Mouse (Mus musculus) neural tube, embryonic 11.5 days (tissue): ENCODE results near the gene Depdc5. TPM values are rescaled to one million over a fixed set of nuclear protein-coding genes. Genes with fewer than 3 reads are reported as not detected.
A peak's percentile ranks its signal among the peaks of the same experiment; 100 is the strongest.
"Not testable (repeated sequence)": the region's sequence is repeated elsewhere in the genome, so short reads cannot be mapped to it uniquely, and the experiment has no call there.

Source experiments
- ATAC-seq: fragments of 200-750 bp; cut with Nextera tagmentation; 2 replicates; pipeline ENCODE4 v1.8.0; 2017; ENCODE audit warnings: moderate number of reproducible peaks, mild to moderate bottlenecking, moderate TSS enrichment, moderate library complexity; ENCODE audit not compliant: insufficient read depth, low FRiP score, low TSS enrichment
- DNase-seq: peaks from one replicate; pipeline ENCODE4 v3.0.0-alpha.2; 2015; ENCODE audit warnings: low spot score
- H3K27ac ChIP-seq: fragments of 300-500 bp; sonication (generic); 2 replicates; pipeline ENCODE4 v1.5.1; 2014; ENCODE audit warnings: low read depth, mild to moderate bottlenecking, low read length
- H3K27me3 ChIP-seq: fragments of 300-500 bp; sonication (generic); 2 replicates; pipeline ENCODE4 v1.6.1; 2014; ENCODE audit warnings: mild to moderate bottlenecking, low read length, mixed read lengths; ENCODE audit not compliant: control insufficient read depth, insufficient read depth
- H3K36me3 ChIP-seq: fragments of 300-500 bp; sonication (generic); 2 replicates; pipeline ENCODE4 v1.6.1; 2014; ENCODE audit warnings: mild to moderate bottlenecking, low read length, moderate library complexity, mixed read lengths; ENCODE audit not compliant: control insufficient read depth, insufficient read depth
- H3K4me1 ChIP-seq: fragments of 300-500 bp; sonication (generic); 2 replicates; pipeline ENCODE4 v1.6.1; 2014; ENCODE audit warnings: low read length, mixed read lengths; ENCODE audit not compliant: control insufficient read depth, insufficient read depth
- H3K4me2 ChIP-seq: fragments of 300-500 bp; sonication (generic); 2 replicates; pipeline ENCODE4 v1.6.1; 2014; ENCODE audit warnings: low read depth, mild to moderate bottlenecking, moderate library complexity
- H3K4me3 ChIP-seq: fragments of 300-500 bp; sonication (generic); 2 replicates; pipeline ENCODE4 v1.5.1; 2014; ENCODE audit warnings: low read depth, low read length
- H3K9ac ChIP-seq: fragments of 300-500 bp; sonication (generic); 2 replicates; pipeline ENCODE4 v1.6.1; 2014; ENCODE audit warnings: mild to moderate bottlenecking, low read length
- H3K9me3 ChIP-seq: fragments of 300-500 bp; sonication (generic); 2 replicates; pipeline ENCODE4 v1.6.1; 2016; ENCODE audit warnings: low read length; ENCODE audit not compliant: control insufficient read depth
- WGBS: fragments of 180-500 bp; shearing (Covaris S2); extraction: QIAGEN DNeasy Blood & Tissue Kit; methylation state at CpG from one replicate; pipeline ENCODE4 v1.1.7; 2014; 5-methylcytosine and 5-hydroxymethylcytosine counted together
- polyA plus RNA-seq: library from polyadenylated mRNA; unstranded; fragments of >200 nt; fragmentation: Nextera tagmentation; extraction: Ambion mirVana; gene quantifications from 2 replicates; pipeline ENCODE4 v1.2.1, GENCODE M21; 2014

Gene Depdc5
- polyA plus RNA-seq, 1 experiment from 2014 or later: 39.7 TPM

DNA sequence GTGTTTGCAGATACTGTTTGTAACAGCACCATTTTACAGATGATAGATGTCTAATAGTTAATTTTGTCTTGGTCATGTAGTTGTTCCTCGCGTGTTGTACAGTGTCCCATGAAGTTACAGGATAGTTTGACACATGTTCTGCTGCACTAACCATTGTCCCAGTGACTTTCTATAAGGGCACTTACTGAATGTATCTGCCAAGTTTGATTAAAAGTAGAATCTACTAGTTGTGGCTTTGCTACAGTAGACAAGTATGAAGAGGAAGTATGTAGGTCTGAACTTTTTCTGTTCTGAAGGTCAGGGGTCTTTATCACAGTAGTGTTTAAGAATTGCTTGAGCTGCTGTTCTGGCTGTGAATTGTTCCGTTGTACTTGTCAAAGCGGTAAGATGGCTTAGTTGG, 159.8 kb downstream of the Depdc5 start:
- H3K36me3 ChIP-seq: no peaks in the 10 kb centered on the region
- 92% methylated on average over 4 of the region's 4 CpGs for WGBS
- DNase-seq (no peak), ATAC-seq (no peak)
- H3K4me1 ChIP-seq: peaks cover 7% of the 10 kb centered on the region
- no peak overlapping the region for H3K4me3 ChIP-seq
- H3K27ac ChIP-seq: no peak overlapping the region
- no peak overlapping the region for H3K4me2 ChIP-seq
- no peaks in the 10 kb centered on the region for H3K9me3 ChIP-seq
- no peaks in the 10 kb centered on the region for H3K27me3 ChIP-seq
- no peak overlapping the region for H3K9ac ChIP-seq

DNA sequence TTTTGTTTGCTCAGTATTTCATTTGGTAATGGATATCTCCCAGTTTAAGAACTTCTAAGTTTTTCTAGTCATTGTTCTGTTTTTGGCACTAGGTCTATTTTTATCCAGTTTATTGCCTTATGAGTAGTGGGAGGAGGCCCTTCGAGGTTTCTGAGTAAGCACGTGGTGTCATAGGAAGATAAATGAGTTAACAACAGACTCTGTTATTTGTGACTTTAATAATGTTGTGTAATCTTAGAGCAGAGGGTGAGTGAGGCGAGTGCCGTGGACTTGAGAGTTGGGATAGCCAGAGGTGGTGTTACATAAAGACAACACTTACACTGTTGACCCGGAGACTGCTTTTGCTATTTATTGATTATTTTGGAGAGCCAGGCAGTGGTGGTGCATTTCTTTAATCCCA, 161.0 kb downstream of the Depdc5 start:
- no peaks in the 10 kb centered on the region for H3K9me3 ChIP-seq
- DNase-seq (no peak), ATAC-seq (no peak)
- H3K4me1 ChIP-seq: peaks cover 7% of the 10 kb centered on the region
- no peaks in the 10 kb centered on the region for H3K36me3 ChIP-seq
- no peak overlapping the region for H3K4me2 ChIP-seq
- H3K9ac ChIP-seq: no peak overlapping the region
- H3K27me3 ChIP-seq: no peaks in the 10 kb centered on the region
- no peak overlapping the region for H3K27ac ChIP-seq
- 83% methylated on average over 5 of the region's 5 CpGs for WGBS
- H3K4me3 ChIP-seq: no peak overlapping the region

DNA sequence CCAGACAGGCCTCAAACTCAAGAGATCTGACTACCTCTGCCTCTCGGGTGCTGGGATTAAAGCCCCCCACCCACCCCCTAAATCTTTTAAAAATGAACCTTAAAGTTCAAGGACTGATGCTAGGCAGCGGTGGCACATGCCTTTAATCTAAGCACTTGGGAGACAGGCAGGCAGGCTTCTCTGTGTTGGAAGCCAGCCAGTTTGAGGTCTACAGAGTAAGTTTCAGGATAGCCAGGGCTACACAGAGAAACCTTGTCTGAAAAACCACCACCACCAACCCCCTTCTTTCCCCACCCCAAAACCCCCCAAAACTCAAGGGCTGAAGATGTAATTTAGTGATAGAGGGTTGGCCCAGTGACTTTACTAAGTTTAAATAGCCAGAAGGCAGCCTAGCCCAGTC, 165.2 kb downstream of the Depdc5 start:
- Histone ChIP-seq H3K27me3 (no peaks in the 10 kb centered on the region), H3K36me3 (no peaks in the 10 kb centered on the region), H3K9ac (no peak overlapping the region), H3K4me1 (peaks cover 7% of the 10 kb centered on the region; the same call in 1 of the 2 replicates), H3K27ac (no peak overlapping the region), H3K4me3 (no peak overlapping the region), H3K4me2 (no peak overlapping the region), H3K9me3 (no peaks in the 10 kb centered on the region)
- DNase-seq: no peak
- no peak for ATAC-seq
- 90% methylated on average over 2 of the region's 2 CpGs for WGBS

DNA sequence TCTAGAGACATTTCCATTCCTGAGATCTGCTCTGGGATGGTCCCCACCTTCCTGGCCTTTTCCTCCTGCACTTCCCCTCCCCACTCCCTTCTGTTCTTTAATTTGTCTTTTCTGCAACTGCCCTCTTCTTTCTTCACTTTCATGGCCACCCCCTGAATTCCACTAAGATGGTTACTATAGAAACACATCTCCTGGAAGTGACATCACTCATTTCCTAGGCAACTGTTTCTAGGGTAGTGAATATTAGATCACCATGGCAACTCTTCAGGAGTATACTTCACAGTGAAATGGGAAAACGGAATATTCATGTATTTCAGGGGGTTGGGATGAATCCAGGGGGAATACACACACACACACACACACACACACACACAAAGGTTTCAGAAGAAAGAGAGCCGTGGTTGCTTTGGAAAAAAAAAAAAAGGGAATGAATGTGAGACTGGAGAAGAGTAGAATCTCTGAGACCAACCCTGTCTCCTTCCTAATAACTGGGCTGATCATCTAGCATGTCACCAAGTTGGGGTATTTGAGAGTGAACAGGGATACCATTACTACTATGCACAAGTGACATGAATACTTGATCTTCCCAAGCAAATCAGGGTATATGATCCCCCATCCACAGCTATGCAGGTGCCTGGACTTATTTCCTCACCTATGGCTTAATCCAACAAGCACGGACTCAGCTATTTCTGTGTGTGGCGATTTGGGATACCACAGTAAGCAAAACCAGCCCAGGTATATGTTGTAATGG, 167.1 kb downstream of the Depdc5 start:
- peak; percentile 41 for DNase-seq
- no peak overlapping the region for H3K27ac ChIP-seq
- no peak for ATAC-seq

DNA sequence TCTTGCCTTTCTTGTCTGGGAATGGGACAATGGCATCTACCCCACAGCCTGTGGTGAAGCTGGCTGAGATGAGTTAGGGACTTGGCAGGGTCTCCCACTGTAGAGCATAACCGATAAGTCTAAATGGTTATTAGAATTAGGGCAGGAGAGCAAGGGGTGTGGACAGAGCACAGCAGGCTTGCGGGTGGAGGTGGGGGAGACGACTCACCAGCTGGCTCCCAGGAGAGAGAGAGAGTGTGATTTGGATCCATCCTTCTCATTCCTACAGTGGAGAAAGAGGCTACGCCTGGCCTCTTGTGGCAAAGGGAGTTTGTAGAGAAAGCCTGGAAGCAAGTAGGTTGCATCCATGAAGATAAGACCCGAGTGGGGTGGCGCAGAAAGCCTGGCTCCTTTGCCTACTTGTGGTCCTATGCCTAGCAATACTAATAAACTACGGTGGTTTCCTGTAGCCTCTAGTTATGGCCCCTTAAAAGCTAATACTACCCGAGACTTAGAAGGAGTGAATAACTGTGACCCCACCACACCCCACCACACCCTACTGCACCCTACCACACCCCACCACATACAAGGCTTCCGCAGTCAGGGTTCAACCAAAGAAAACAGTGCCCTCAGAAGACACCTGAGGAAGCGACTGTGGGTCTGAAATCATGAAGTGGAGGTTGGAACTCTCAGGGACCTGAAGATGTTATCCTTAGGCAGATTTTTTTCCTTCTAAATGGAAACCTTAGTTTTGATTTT, 168.7 kb downstream of the Depdc5 start:
- H3K9ac ChIP-seq: no peak overlapping the region
- no peaks in the 10 kb centered on the region for H3K36me3 ChIP-seq
- no peak overlapping the region for H3K4me3 ChIP-seq
- H3K4me2 ChIP-seq: no peak overlapping the region
- H3K4me1 ChIP-seq: peaks cover 7% of the 10 kb centered on the region; the same call in 1 of the 2 replicates
- no peaks in the 10 kb centered on the region for H3K9me3 ChIP-seq
- DNase-seq: no peak
- ATAC-seq: no peak
- no peaks in the 10 kb centered on the region for H3K27me3 ChIP-seq
- no peak overlapping the region for H3K27ac ChIP-seq
- WGBS: 78% methylated on average over 10 of the region's 10 CpGs

More for the DNA sequence above, 167.1 kb downstream of the Depdc5 start:
- 67% methylated on average over 4 of the region's 4 CpGs for WGBS
- Histone ChIP-seq H3K9me3 (no peaks in the 10 kb centered on the region), H3K36me3 (no peaks in the 10 kb centered on the region), H3K9ac (no peak overlapping the region), H3K4me1 (peaks cover 7% of the 10 kb centered on the region; the same call in 1 of the 2 replicates), H3K4me3 (no peak overlapping the region), H3K27me3 (no peaks in the 10 kb centered on the region), H3K4me2 (no peak overlapping the region)

DNA sequence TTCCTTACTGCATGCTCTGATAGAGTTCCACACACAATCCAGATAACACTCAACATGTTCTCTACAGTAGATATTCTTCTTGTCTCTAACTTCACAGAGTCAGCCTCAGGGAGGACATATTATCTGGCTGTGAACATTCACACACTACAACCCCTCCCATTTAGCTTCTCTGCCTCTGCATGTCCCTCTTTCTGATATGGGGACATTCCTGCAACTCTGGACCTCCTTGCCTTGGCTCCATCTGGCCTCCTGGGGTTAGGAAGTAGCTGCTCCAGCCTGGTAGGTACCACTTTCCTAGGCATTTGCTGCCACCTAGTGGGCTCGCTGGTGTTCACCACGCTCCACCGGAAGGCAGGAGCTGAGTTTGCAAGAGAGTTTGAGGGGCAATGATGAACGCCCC, 169.6 kb downstream of the Depdc5 start:
- Histone ChIP-seq H3K9me3 (no peaks in the 10 kb centered on the region), H3K4me2 (no peak overlapping the region), H3K4me3 (no peak overlapping the region), H3K27me3 (no peaks in the 10 kb centered on the region), H3K9ac (no peak overlapping the region), H3K4me1 (peaks cover 7% of the 10 kb centered on the region; the same call in 1 of the 2 replicates), H3K27ac (no peak overlapping the region), H3K36me3 (no peaks in the 10 kb centered on the region)
- no peak for ATAC-seq
- peak; percentile 86 for DNase-seq
- 1% methylated on average over 4 of the region's 4 CpGs for WGBS

DNA sequence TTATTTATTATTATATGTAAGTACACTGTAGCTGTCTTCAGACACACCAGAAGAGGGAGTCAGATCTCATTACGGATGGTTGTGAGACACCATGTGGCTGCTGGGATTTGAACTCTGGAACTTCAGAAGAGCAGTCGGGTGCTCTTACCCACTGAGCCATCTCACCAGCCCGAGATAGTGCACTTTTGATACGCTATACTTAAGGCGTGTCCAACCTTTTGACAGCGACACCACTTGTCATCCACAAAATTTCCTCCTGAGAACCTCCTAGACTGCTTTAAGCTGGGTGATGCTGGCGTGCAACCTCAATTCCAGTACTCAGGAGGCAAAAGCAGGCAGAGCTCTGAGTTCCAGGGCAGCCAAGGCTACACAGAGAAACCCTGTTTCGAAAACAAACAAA, 170.1 kb downstream of the Depdc5 start:
- not testable (repeated sequence) for H3K4me1 ChIP-seq, H3K9ac ChIP-seq, H3K27ac ChIP-seq, H3K4me2 ChIP-seq, H3K27me3 ChIP-seq, H3K9me3 ChIP-seq, H3K4me3 ChIP-seq, H3K36me3 ChIP-seq, ATAC-seq, DNase-seq
- WGBS: 49% methylated on average over 8 of the region's 8 CpGs

DNA sequence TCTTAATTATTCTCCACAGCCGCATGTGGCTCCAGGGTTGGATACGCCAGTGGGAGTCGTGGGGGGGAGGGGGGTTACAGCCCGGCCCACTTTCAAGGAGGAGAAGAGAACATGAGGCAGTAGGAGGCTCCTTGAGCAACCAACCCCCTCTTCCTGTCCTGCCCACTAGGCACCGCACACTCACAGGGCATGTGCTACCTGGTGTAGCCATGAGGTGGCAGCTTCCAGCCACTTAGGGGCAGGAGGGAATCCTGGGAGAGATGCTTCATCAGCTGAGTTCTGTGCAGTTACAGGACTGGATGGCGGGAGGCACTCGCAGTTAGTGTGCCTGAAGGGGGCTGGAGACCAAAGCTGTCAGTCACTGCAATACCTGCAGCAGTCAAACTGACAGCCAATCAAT, 170.6 kb downstream of the Depdc5 start:
- no peak overlapping the region for H3K4me2 ChIP-seq
- H3K27ac ChIP-seq: no peak overlapping the region
- no peaks in the 10 kb centered on the region for H3K27me3 ChIP-seq
- WGBS: 24% methylated on average over 7 of the region's 7 CpGs
- H3K4me1 ChIP-seq: peaks cover 7% of the 10 kb centered on the region; the same call in 1 of the 2 replicates
- DNase-seq: peak; percentile 26
- no peak overlapping the region for H3K4me3 ChIP-seq
- no peak overlapping the region for H3K9ac ChIP-seq
- no peaks in the 10 kb centered on the region for H3K9me3 ChIP-seq
- H3K36me3 ChIP-seq: no peaks in the 10 kb centered on the region
- no peak for ATAC-seq

DNA sequence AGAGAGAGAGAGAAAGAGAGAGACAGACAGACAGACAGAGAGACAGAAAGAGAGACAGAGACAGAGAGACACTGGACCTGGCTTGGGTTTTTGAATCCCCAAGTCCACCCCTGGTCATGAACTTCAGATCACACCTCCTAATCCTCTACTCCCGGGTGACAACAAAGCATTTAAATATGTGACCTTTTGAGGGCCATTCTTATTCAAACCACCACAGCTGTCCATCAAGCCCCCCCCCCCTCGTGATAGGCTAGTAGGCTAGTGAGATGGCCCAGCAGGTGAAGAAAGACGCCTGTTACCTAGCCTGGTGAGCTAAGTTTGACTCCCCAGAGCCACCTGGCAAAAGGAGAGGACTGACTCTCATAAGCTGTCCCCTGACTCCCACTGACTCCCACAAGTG, 171.4 kb downstream of the Depdc5 start:
- no peak for DNase-seq
- whole genome bisulfite sequencing: 38% methylated on average over 3 of the region's 3 CpGs
- Histone ChIP-seq H3K9ac (no peak overlapping the region), H3K27me3 (no peaks in the 10 kb centered on the region), H3K27ac (no peak overlapping the region), H3K4me2 (no peak overlapping the region), H3K36me3 (no peaks in the 10 kb centered on the region), H3K4me1 (peaks cover 6% of the 10 kb centered on the region; the same call in 1 of the 2 replicates), H3K4me3 (no peak overlapping the region), H3K9me3 (no peaks in the 10 kb centered on the region)
- no peak for ATAC-seq
